Mouse (Mus musculus) midbrain, embryonic 12.5 days (tissue): ENCODE results near the gene Tie1. TPM values are rescaled to one million over a fixed set of nuclear protein-coding genes. Genes with fewer than 3 reads are reported as not detected.

Experiments
- ATAC-seq: fragments of 200-750 bp; cut with Nextera tagmentation; 2 replicates; pipeline ENCODE4 v1.8.0; 2017; ENCODE audit warnings: low read depth, moderate TSS enrichment, moderate library complexity; ENCODE audit not compliant: low FRiP score
- H3K27ac ChIP-seq: fragments of 300-500 bp; sonication (generic); replicated peaks from 2 replicates; pipeline ENCODE4 v1.5.1; 2016; ENCODE audit warnings: mild to moderate bottlenecking
- H3K27me3 ChIP-seq: fragments of 300-500 bp; sonication (generic); 2 replicates; pipeline ENCODE4 v1.6.1; 2016; ENCODE audit warnings: mild to moderate bottlenecking
- H3K36me3 ChIP-seq: fragments of 300-500 bp; sonication (generic); 2 replicates; pipeline ENCODE4 v1.6.1; 2016
- H3K4me1 ChIP-seq: fragments of 300-500 bp; sonication (generic); 2 replicates; pipeline ENCODE4 v1.6.1; 2016
- H3K4me2 ChIP-seq: fragments of 300-500 bp; sonication (generic); replicated peaks from 2 replicates; pipeline ENCODE4 v1.6.1; 2016; ENCODE audit warnings: mild to moderate bottlenecking, moderate library complexity
- H3K4me3 ChIP-seq: fragments of 300-500 bp; sonication (generic); 2 replicates; pipeline ENCODE4 v1.5.1; 2016; ENCODE audit warnings: mild to moderate bottlenecking
- H3K9ac ChIP-seq: fragments of 300-500 bp; sonication (generic); replicated peaks from 2 replicates; pipeline ENCODE4 v1.6.1; 2016; ENCODE audit warnings: mild to moderate bottlenecking, moderate library complexity
- H3K9me3 ChIP-seq: fragments of 300-500 bp; sonication (generic); 2 replicates; pipeline ENCODE4 v1.6.1; 2016; ENCODE audit warnings: mild to moderate bottlenecking
- WGBS: fragments of 180-500 bp; shearing (Covaris S2); methylation state at CpG from one replicate; pipeline ENCODE4 v1.1.7; 2016; 5-methylcytosine and 5-hydroxymethylcytosine counted together
- polyA plus RNA-seq: library from polyadenylated mRNA; unstranded; fragments of >200 nt; fragmentation: Nextera tagmentation; extraction: Ambion mirVana; gene quantifications from 2 replicates; pipeline ENCODE4 v1.2.1, GENCODE M21; 2016

The Tie1 gene
- 16.2 and 21.0 TPM in 2 replicates for polyA plus RNA-seq

GRCm38 (mm10) chr4:118489717-118490132 lies at the start of gene Tie1:
Gene Tie1, minus strand, starts transcription at chr4:118490061.
- Histone ChIP-seq H3K9ac (no peak within 1 kb of the TSS), H3K36me3 (no peaks in the 10 kb centered on the region), H3K9me3 (no peaks in the 10 kb centered on the region), H3K27me3 (no peaks in the 10 kb centered on the region), H3K27ac (no peak within 1 kb of the TSS), H3K4me3 (no peak within 1 kb of the TSS), H3K4me2 (no peak within 1 kb of the TSS), H3K4me1 (no peaks in the 10 kb centered on the region)
- 76% methylated on average over 8 of the region's 8 CpGs for WGBS
- no peak for ATAC-seq

GRCm38 (mm10) chr4:118537801-118538200 lies 47.9 kb upstream of the Tie1 start:
- Histone ChIP-seq H3K27ac (no peak overlapping the region), H3K27me3 (peaks cover 46% of the 10 kb centered on the region), H3K36me3 (no peaks in the 10 kb centered on the region), H3K4me1 (peaks cover 2% of the 10 kb centered on the region; the same call in 1 of the 2 replicates), H3K9ac (no peak overlapping the region), H3K4me2 (no peak overlapping the region), H3K4me3 (no peak overlapping the region), H3K9me3 (no peaks in the 10 kb centered on the region)
- WGBS = 46% methylated on average over 6 of the region's 6 CpGs
- no peak for ATAC-seq

- H3K9ac ChIP-seq = no peak overlapping the region
- ATAC-seq = no peak
- H3K9me3 ChIP-seq = no peaks in the 10 kb centered on the region
- no peak overlapping the region for H3K27ac ChIP-seq
- 79% methylated on average over 6 of the region's 6 CpGs for WGBS
- H3K27me3 ChIP-seq = peaks cover 24% of the 10 kb centered on the region
- H3K36me3 ChIP-seq = no peaks in the 10 kb centered on the region
- peaks cover 2% of the 10 kb centered on the region; the same call in 1 of the 2 replicates for H3K4me1 ChIP-seq
- no peak overlapping the region for H3K4me3 ChIP-seq
- no peak overlapping the region for H3K4me2 ChIP-seq
These were observed 45.7 kb upstream of the Tie1 start for GRCm38 (mm10) chr4:118535610-118536009.

GRCm38 (mm10) chr4:118533605-118534004 lies 43.7 kb upstream of the Tie1 start:
- Histone ChIP-seq H3K4me2 (no peak overlapping the region), H3K36me3 (no peaks in the 10 kb centered on the region), H3K9me3 (no peaks in the 10 kb centered on the region), H3K4me3 (no peak overlapping the region), H3K4me1 (no peaks in the 10 kb centered on the region), H3K9ac (no peak overlapping the region), H3K27me3 (peaks cover 9% of the 10 kb centered on the region; the same call in 1 of the 2 replicates), H3K27ac (no peak overlapping the region)
- no peak for ATAC-seq
- 91% methylated on average over 7 of the region's 7 CpGs for WGBS

- no peak overlapping the region for H3K9ac ChIP-seq
- ATAC-seq = no peak
- 0 out of 2 replicates have a peak, but pooled peaks cover 5% of the 10 kb centered on the region for H3K27me3 ChIP-seq
- no peaks in the 10 kb centered on the region for H3K36me3 ChIP-seq
- WGBS = 60% methylated on average over 3 of the region's 4 CpGs
- H3K4me1 ChIP-seq = no peaks in the 10 kb centered on the region
- no peak overlapping the region for H3K4me2 ChIP-seq
- no peaks in the 10 kb centered on the region for H3K9me3 ChIP-seq
- H3K4me3 ChIP-seq = no peak overlapping the region
- H3K27ac ChIP-seq = no peak overlapping the region
These were observed 43.3 kb upstream of the Tie1 start for GRCm38 (mm10) chr4:118533156-118533555.

GRCm38 (mm10) chr4:118532663-118533062 lies 42.8 kb upstream of the Tie1 start:
- H3K4me3 ChIP-seq = no peak overlapping the region
- no peaks in the 10 kb centered on the region for H3K9me3 ChIP-seq
- H3K27me3 ChIP-seq = no peaks in the 10 kb centered on the region
- no peak overlapping the region for H3K9ac ChIP-seq
- no peaks in the 10 kb centered on the region for H3K36me3 ChIP-seq
- no peak for ATAC-seq
- 81% methylated on average over 5 of the region's 5 CpGs for WGBS
- no peak overlapping the region for H3K27ac ChIP-seq
- no peaks in the 10 kb centered on the region for H3K4me1 ChIP-seq
- no peak overlapping the region for H3K4me2 ChIP-seq

GRCm38 (mm10) chr4:118527720-118528119 lies 37.9 kb upstream of the Tie1 start:
- Histone ChIP-seq H3K4me1 (0 out of 2 replicates have a peak, but pooled peaks cover 4% of the 10 kb centered on the region), H3K27me3 (no peaks in the 10 kb centered on the region), H3K27ac (no peak overlapping the region), H3K36me3 (no peaks in the 10 kb centered on the region), H3K9ac (no peak overlapping the region), H3K9me3 (no peaks in the 10 kb centered on the region), H3K4me3 (no peak overlapping the region), H3K4me2 (no peak overlapping the region)
- ATAC-seq = no peak
- WGBS = 84% methylated on average over 6 of the region's 6 CpGs

- WGBS = 44% methylated on average over 5 of the region's 5 CpGs
- Histone ChIP-seq H3K4me3 (no peak overlapping the region), H3K9ac (no peak overlapping the region), H3K4me1 (0 out of 2 replicates have a peak, but pooled peaks cover 4% of the 10 kb centered on the region), H3K36me3 (no peaks in the 10 kb centered on the region), H3K9me3 (no peaks in the 10 kb centered on the region), H3K4me2 (no peak overlapping the region), H3K27me3 (no peaks in the 10 kb centered on the region), H3K27ac (no peak overlapping the region)
- no peak for ATAC-seq
These were observed 37.4 kb upstream of the Tie1 start for GRCm38 (mm10) chr4:118527335-118527681.

- Histone ChIP-seq H3K9me3 (no peaks in the 10 kb centered on the region), H3K9ac (no peak within 1 kb of the TSS), H3K4me3 (no peak within 1 kb of the TSS), H3K4me2 (no peak within 1 kb of the TSS), H3K4me1 (0 out of 2 replicates have a peak, but pooled peaks cover 4% of the 10 kb centered on the region), H3K36me3 (no peaks in the 10 kb centered on the region), H3K27ac (no peak within 1 kb of the TSS), H3K27me3 (no peaks in the 10 kb centered on the region)
- 37% methylated on average over 17 of the region's 17 CpGs for WGBS
- no peak for ATAC-seq
These were observed 36.8 kb upstream of the Tie1 start, which contains the start of gene 2610528J11Rik for GRCm38 (mm10) chr4:118526408-118527334. Gene 2610528J11Rik, plus strand, starts transcription at chr4:118526999.

GRCm38 (mm10) chr4:118525779-118526178 lies 35.9 kb upstream of the Tie1 start:
- H3K27ac ChIP-seq = no peak overlapping the region
- no peak overlapping the region for H3K4me3 ChIP-seq
- ATAC-seq = no peak
- no peaks in the 10 kb centered on the region for H3K9me3 ChIP-seq
- 0 out of 2 replicates have a peak, but pooled peaks cover 4% of the 10 kb centered on the region for H3K4me1 ChIP-seq
- no peaks in the 10 kb centered on the region for H3K27me3 ChIP-seq
- H3K36me3 ChIP-seq = no peaks in the 10 kb centered on the region
- 70% methylated on average over 3 of the region's 3 CpGs for WGBS
- no peak overlapping the region for H3K4me2 ChIP-seq
- no peak overlapping the region for H3K9ac ChIP-seq

- Histone ChIP-seq H3K4me3 (no peak overlapping the region), H3K9ac (no peak overlapping the region), H3K27me3 (no peaks in the 10 kb centered on the region), H3K27ac (no peak overlapping the region), H3K9me3 (no peaks in the 10 kb centered on the region), H3K4me1 (0 out of 2 replicates have a peak, but pooled peaks cover 4% of the 10 kb centered on the region), H3K36me3 (no peaks in the 10 kb centered on the region), H3K4me2 (no peak overlapping the region)
- no peak for ATAC-seq
- WGBS = 86% methylated on average over 7 of the region's 7 CpGs
These were observed 34.1 kb upstream of the Tie1 start for GRCm38 (mm10) chr4:118523976-118524375.

- Histone ChIP-seq H3K9ac (no peak overlapping the region), H3K4me1 (peaks cover 7% of the 10 kb centered on the region; the same call in 1 of the 2 replicates), H3K4me2 (no peak overlapping the region), H3K4me3 (no peak overlapping the region), H3K9me3 (no peaks in the 10 kb centered on the region), H3K27ac (no peak overlapping the region), H3K27me3 (peaks cover 11% of the 10 kb centered on the region; the same call in 1 of the 2 replicates), H3K36me3 (no peaks in the 10 kb centered on the region)
- ATAC-seq = no peak
- 86% methylated on average over 7 of the region's 7 CpGs for WGBS
These were observed 32.4 kb upstream of the Tie1 start for GRCm38 (mm10) chr4:118522248-118522647.
